Comparison of ENCODE assay signal across 10 mouse cellular contexts in genomic region chr10:4338863-4339461, GRCm38 (mm10). TPM values are rescaled to one million over a fixed set of nuclear protein-coding genes. Genes with fewer than 3 reads are reported as not detected.
DNase-seq lines count a peak whose midpoint lies in the region; ATAC-seq lines count a peak whose summit lies in the region.
"Had no signal": no experiment of that assay in that cellular context is flagged by ENCODE, and none has a peak within 500 bp of the region (broad histone marks: within the 10 kb centered on the region; RNA-seq: fewer than 3 reads in every experiment).

No protein-coding gene starts in this region.

- no peaks in the 10 kb centered on the region for H3K36me3 ChIP-seq in liver, embryonic 11.5 days (ENCODE audit: control insufficient read depth, insufficient read depth, low read length)
- no peaks in the 10 kb centered on the region for H3K36me3 ChIP-seq in intestine, embryonic 15.5 days
- H3K36me3 ChIP-seq: hindbrain, embryonic 15.5 days had no signal

- no peak overlapping the region for H3K9ac ChIP-seq in liver, embryonic 11.5 days (ENCODE audit: low read depth, low read length)
- H3K9ac ChIP-seq in intestine, embryonic 15.5 days = no peak overlapping the region
- H3K9ac ChIP-seq: hindbrain, embryonic 15.5 days had no signal

- H3K4me3 ChIP-seq in liver, embryonic 11.5 days (ENCODE audit: low read depth, low read length) = no peak overlapping the region
- H3K4me3 ChIP-seq in intestine, embryonic 15.5 days (replicated peaks) = peak overlapping the region; percentile 14; the same call in 1 of the 2 replicates
- H3K4me3 ChIP-seq: hindbrain, embryonic 15.5 days had no signal

- no peaks in the 10 kb centered on the region for H3K4me1 ChIP-seq in liver, embryonic 11.5 days (replicated peaks; ENCODE audit: control insufficient read depth, insufficient read depth, low read length)
- peaks cover 9% of the 10 kb centered on the region for H3K4me1 ChIP-seq in intestine, embryonic 15.5 days (replicated peaks)

- DNase-seq in liver = peak; percentile 30
- DNase-seq in liver, embryonic 11.5 days (ENCODE audit: low spot score) = no peak
- DNase-seq in gastrocnemius, postnatal 25 days = peak; percentile 34
- peak; percentile 71 for DNase-seq in lung, postnatal 10 days
- DNase-seq in spleen, postnatal 10 days (ENCODE audit: low spot score in 2 of 2) = no peak
- no peak for DNase-seq in spleen, postnatal 36 days (ENCODE audit: low spot score in 2 of 2)
- no peak for DNase-seq in thymus, postnatal 10 days (ENCODE audit: low spot score in 2 of 2)

- no peaks in the 10 kb centered on the region for H3K27me3 ChIP-seq in liver, embryonic 11.5 days (replicated peaks; ENCODE audit: control insufficient read depth, insufficient read depth, low read length)
- no peaks in the 10 kb centered on the region for H3K27me3 ChIP-seq in intestine, embryonic 15.5 days (replicated peaks)
- H3K27me3 ChIP-seq: CH12.LX; hindbrain, embryonic 15.5 days had no signal

- no peaks in the 10 kb centered on the region for H3K9me3 ChIP-seq in liver, embryonic 11.5 days (ENCODE audit: control insufficient read depth, low read length)
- no peaks in the 10 kb centered on the region for H3K9me3 ChIP-seq in intestine, embryonic 15.5 days
- H3K9me3 ChIP-seq: hindbrain, embryonic 15.5 days had no signal

- WGBS in liver, embryonic 11.5 days = 55% methylated on average over 15 of the region's 15 CpGs
- 40% methylated on average over 15 of the region's 15 CpGs for WGBS in intestine, embryonic 15.5 days

- H3K27ac ChIP-seq in liver, embryonic 11.5 days (ENCODE audit: low read depth, low read length) = no peak overlapping the region
- H3K27ac ChIP-seq in intestine, embryonic 15.5 days = peak overlapping the region; percentile 68; the same call in 1 of the 2 replicates
- H3K27ac ChIP-seq: hindbrain, embryonic 15.5 days had no signal

- ATAC-seq in liver, embryonic 11.5 days (replicated peaks; ENCODE audit: low FRiP score) = no peak
- no peak for ATAC-seq in intestine, embryonic 15.5 days

- H3K4me2 ChIP-seq in liver, embryonic 11.5 days = no peak overlapping the region
- H3K4me2 ChIP-seq in intestine, embryonic 15.5 days (replicated peaks) = peak overlapping the region; percentile 49
- H3K4me2 ChIP-seq: hindbrain, embryonic 15.5 days had no signal

RNA-seq across cellular contexts. Expression of gene Zbtb2, which starts 48.9 kb away (rescaled TPM):
- 11.7 and 12.3 TPM in 2 replicates for polyA plus RNA-seq in liver, embryonic 11.5 days (2014; fragmentation: Nextera tagmentation; extraction: Ambion mirVana)
- total RNA-seq in gastrocnemius, postnatal 25 days (2021) = 1 to 10 TPM; 4.6 to 4.8 TPM
- 11.7 and 12.0 TPM in 2 replicates for polyA plus RNA-seq in intestine, embryonic 15.5 days (2015; fragmentation: Nextera tagmentation; extraction: Ambion mirVana)

Comparison
In these comparisons a context has a peak if more than half of its experiments do, and no peak if none do; other contexts are left out.
1. DNase-seq: peak in liver (single experiment), gastrocnemius, postnatal 25 days (single experiment) and lung, postnatal 10 days (single experiment); none in liver, embryonic 11.5 days (single experiment), spleen, postnatal 10 days (0 of 2), spleen, postnatal 36 days (0 of 2) and thymus, postnatal 10 days (0 of 2).